Mouse (Mus musculus): ENCODE data around the gene Plin5.

Gene Plin5

GRCm38 (mm10) chr17:56133457-56134363 lies 16.3 kb upstream of the Plin5 start:
- DNase-seq (ENCODE audit: low read depth, low spot score), result no peak

GRCm38 (mm10) chr17:56132661-56133060 lies 15.3 kb upstream of the Plin5 start:
- DNase-seq (ENCODE audit: low read depth, low spot score), result peak; percentile 39

- DNase-seq (ENCODE audit: low read depth, low spot score), result no peak
Observed at GRCm38 (mm10) chr17:56131814-56132213, 14.4 kb upstream of the Plin5 start.

GRCm38 (mm10) chr17:56131136-56131535 lies 13.7 kb upstream of the Plin5 start:
- no peak for DNase-seq (ENCODE audit: low read depth, low spot score)

GRCm38 (mm10) chr17:56128246-56128645 lies 10.8 kb upstream of the Plin5 start:
- DNase-seq (ENCODE audit: low read depth, low spot score), result no peak

- no peak for DNase-seq (ENCODE audit: low read depth, low spot score)
Observed at GRCm38 (mm10) chr17:56126175-56126574, 8.8 kb upstream of the Plin5 start.

GRCm38 (mm10) chr17:56125276-56125630 lies 7.9 kb upstream of the Plin5 start:
- no peak for DNase-seq (ENCODE audit: low read depth, low spot score)

- DNase-seq (ENCODE audit: low read depth, low spot score), result no peak
Observed at GRCm38 (mm10) chr17:56124377-56125275, 7.2 kb upstream of the Plin5 start.

- DNase-seq (ENCODE audit: low read depth, low spot score), result no peak
Observed at GRCm38 (mm10) chr17:56123681-56124340, 6.4 kb upstream of the Plin5 start.

GRCm38 (mm10) chr17:56123161-56123560 lies 5.8 kb upstream of the Plin5 start:
- DNase-seq (ENCODE audit: low read depth, low spot score), result no peak

GRCm38 (mm10) chr17:56121826-56122225 lies 4.4 kb upstream of the Plin5 start, which contains the start of gene Lrg1:
Lrg1 (minus strand) TSS chr17:56122001.
- DNase-seq (ENCODE audit: low read depth, low spot score), result no peak

GRCm38 (mm10) chr17:56119981-56120880 lies 2.8 kb upstream of the Plin5 start:
- no peak for DNase-seq (ENCODE audit: low read depth, low spot score)

GRCm38 (mm10) chr17:56119431-56119830 lies 2.0 kb upstream of the Plin5 start:
- no peak for DNase-seq (ENCODE audit: low read depth, low spot score)

- DNase-seq (ENCODE audit: low read depth, low spot score), result no peak
Observed at GRCm38 (mm10) chr17:56116193-56116592, 1.2 kb downstream of the Plin5 start.

- no peak for DNase-seq (ENCODE audit: low read depth, low spot score)
Observed at GRCm38 (mm10) chr17:56112743-56113142, 4.7 kb downstream of the Plin5 start.

- peak; percentile 47 for DNase-seq (ENCODE audit: low read depth, low spot score)
Observed at GRCm38 (mm10) chr17:56111864-56112263, 5.5 kb downstream of the Plin5 start.

GRCm38 (mm10) chr17:56111021-56111420 lies 6.4 kb downstream of the Plin5 start:
- DNase-seq (ENCODE audit: low read depth, low spot score), result no peak

GRCm38 (mm10) chr17:56110571-56110970 lies 6.8 kb downstream of the Plin5 start:
- DNase-seq (ENCODE audit: low read depth, low spot score), result no peak

GRCm38 (mm10) chr17:56109219-56110051 lies 8.0 kb downstream of the Plin5 start, which contains the start of gene Plin4:
Plin4 (minus strand) TSS chr17:56109803.
- no peak for DNase-seq (ENCODE audit: low read depth, low spot score)

Data from retina, adult 2 months (tissue).